Mouse (Mus musculus) heart, embryonic 11.5 days (tissue): Measurements from ENCODE around the gene Fkbp2. TPM values are rescaled to one million over a fixed set of nuclear protein-coding genes. Genes with fewer than 3 reads are reported as not detected.

Source experiments
- ATAC-seq: fragments of 200-750 bp; cut with Nextera tagmentation; replicated peaks from 2 replicates; pipeline ENCODE4 v1.8.0; 2017; ENCODE audit warnings: moderate library complexity; ENCODE audit not compliant: insufficient number of reproducible peaks, low FRiP score, low TSS enrichment
- H3K27ac ChIP-seq: fragments of 300-500 bp; sonication (generic); 2 replicates; pipeline ENCODE4 v1.5.1; 2014; ENCODE audit warnings: mild to moderate bottlenecking, low read depth, low read length
- H3K27me3 ChIP-seq: fragments of 300-500 bp; sonication (generic); 2 replicates; pipeline ENCODE4 v1.6.1; 2014; ENCODE audit warnings: mild to moderate bottlenecking, low read length, mixed read lengths; ENCODE audit not compliant: control insufficient read depth, insufficient read depth
- H3K36me3 ChIP-seq: fragments of 300-500 bp; sonication (generic); 2 replicates; pipeline ENCODE4 v1.6.1; 2014; ENCODE audit warnings: mild to moderate bottlenecking, low read length, moderate library complexity, mixed read lengths; ENCODE audit not compliant: control insufficient read depth, insufficient read depth
- H3K4me1 ChIP-seq: fragments of 300-500 bp; sonication (generic); 2 replicates; pipeline ENCODE4 v1.6.1; 2014; ENCODE audit warnings: low read length; ENCODE audit not compliant: control insufficient read depth, insufficient read depth
- H3K4me2 ChIP-seq: fragments of 300-500 bp; sonication (generic); 2 replicates; pipeline ENCODE4 v1.6.1; 2014; ENCODE audit warnings: mild to moderate bottlenecking, moderate library complexity
- H3K4me3 ChIP-seq: fragments of 300-500 bp; sonication (generic); 2 replicates; pipeline ENCODE4 v1.5.1; 2014; ENCODE audit warnings: low read depth, low read length
- H3K9ac ChIP-seq: fragments of 300-500 bp; sonication (generic); 2 replicates; pipeline ENCODE4 v1.6.1; 2014; ENCODE audit warnings: mild to moderate bottlenecking, low read depth, low read length, moderate library complexity
- H3K9me3 ChIP-seq: fragments of 300-500 bp; sonication (generic); replicated peaks from 2 replicates; pipeline ENCODE4 v1.6.1; 2016; ENCODE audit warnings: low read length; ENCODE audit not compliant: control insufficient read depth
- WGBS: fragments of 180-500 bp; shearing (Covaris S2); extraction: QIAGEN DNeasy Blood & Tissue Kit; methylation state at CpG from one replicate; pipeline ENCODE4 v1.1.7; 2014; ENCODE audit not compliant: insufficient replicate concordance; 5-methylcytosine and 5-hydroxymethylcytosine counted together
- polyA plus RNA-seq: library from polyadenylated mRNA; unstranded; fragments of >200 nt; fragmentation: Nextera tagmentation; extraction: Ambion mirVana; gene quantifications from 2 replicates; pipeline ENCODE4 v1.2.1, GENCODE M21; 2014

Fkbp2 gene
- polyA plus RNA-seq, 1 experiment from 2014 or later: 88.4 TPM

- WGBS: under 1% methylated on average over 20 of the region's 20 CpGs
- ATAC-seq: no peak
- Histone ChIP-seq H3K27ac (0 out of 2 replicates have a peak overlapping the region, but pooled peaks have one; percentile 3), H3K4me3 (peak overlapping the region; percentile 72), H3K9ac (peak overlapping the region; percentile 83), H3K9me3 (no peaks in the 10 kb centered on the region), H3K4me2 (peak overlapping the region; percentile 67), H3K4me1 (peaks cover 37% of the 10 kb centered on the region), H3K27me3 (no peaks in the 10 kb centered on the region), H3K36me3 (peaks cover 13% of the 10 kb centered on the region)
Observed at GRCm38 (mm10) chr19:6969291-6969664, 11.0 kb downstream of the Fkbp2 start.

GRCm38 (mm10) chr19:6968491-6969271 is 11.6 kb downstream of the Fkbp2 start:
- Histone ChIP-seq H3K4me3 (peak overlapping the region; percentile 72), H3K9me3 (no peaks in the 10 kb centered on the region), H3K4me2 (peak overlapping the region; percentile 67), H3K27me3 (no peaks in the 10 kb centered on the region), H3K27ac (no peak overlapping the region), H3K9ac (peak overlapping the region; percentile 83), H3K36me3 (peaks cover 16% of the 10 kb centered on the region), H3K4me1 (peaks cover 33% of the 10 kb centered on the region)
- no peak for ATAC-seq
- 12% methylated on average over 15 of the region's 15 CpGs for WGBS

GRCm38 (mm10) chr19:6956461-6956860 is 23.8 kb downstream of the Fkbp2 start:
- ATAC-seq: no peak
- Histone ChIP-seq H3K9me3 (no peaks in the 10 kb centered on the region), H3K4me2 (no peak overlapping the region), H3K27ac (no peak overlapping the region), H3K27me3 (no peaks in the 10 kb centered on the region), H3K36me3 (peaks cover 20% of the 10 kb centered on the region), H3K9ac (no peak overlapping the region), H3K4me3 (no peak overlapping the region), H3K4me1 (peaks cover 26% of the 10 kb centered on the region)
- 78% methylated on average over 10 of the region's 10 CpGs for WGBS

GRCm38 (mm10) chr19:6955424-6955823 is 24.9 kb downstream of the Fkbp2 start:
- 0 out of 2 replicates have a peak overlapping the region, but pooled peaks have one; percentile 30 for H3K9ac ChIP-seq
- H3K27me3 ChIP-seq: no peaks in the 10 kb centered on the region
- no peak overlapping the region; the same call in 1 of the 2 replicates for H3K4me2 ChIP-seq
- H3K9me3 ChIP-seq: no peaks in the 10 kb centered on the region
- H3K36me3 ChIP-seq: peaks cover 20% of the 10 kb centered on the region
- no peak overlapping the region for H3K4me3 ChIP-seq
- 50% methylated on average over 7 of the region's 7 CpGs for WGBS
- H3K4me1 ChIP-seq: peaks cover 26% of the 10 kb centered on the region
- no peak for ATAC-seq
- no peak overlapping the region for H3K27ac ChIP-seq

GRCm38 (mm10) chr19:6954046-6954445 is 26.3 kb downstream of the Fkbp2 start:
- Histone ChIP-seq H3K4me1 (peaks cover 32% of the 10 kb centered on the region), H3K9me3 (no peaks in the 10 kb centered on the region), H3K4me2 (no peak overlapping the region), H3K27me3 (no peaks in the 10 kb centered on the region), H3K9ac (no peak overlapping the region), H3K4me3 (no peak overlapping the region), H3K36me3 (peaks cover 20% of the 10 kb centered on the region), H3K27ac (no peak overlapping the region)
- ATAC-seq: no peak
- WGBS: 61% methylated on average over 9 of the region's 9 CpGs

- ATAC-seq: no peak
- WGBS: 2% methylated on average over 3 of the region's 3 CpGs
- Histone ChIP-seq H3K27ac (peak overlapping the region; percentile 96), H3K4me1 (peaks cover 32% of the 10 kb centered on the region), H3K9ac (peak overlapping the region; percentile 83), H3K4me2 (peak overlapping the region; percentile 94), H3K4me3 (peak overlapping the region; percentile 70), H3K9me3 (no peaks in the 10 kb centered on the region), H3K27me3 (no peaks in the 10 kb centered on the region), H3K36me3 (peaks cover 11% of the 10 kb centered on the region)
Observed at GRCm38 (mm10) chr19:6952712-6953037, 27.6 kb downstream of the Fkbp2 start.

GRCm38 (mm10) chr19:6951994-6952711 is 28.1 kb downstream of the Fkbp2 start:
- peak overlapping the region; percentile 83 for H3K9ac ChIP-seq
- peak overlapping the region; percentile 96 for H3K27ac ChIP-seq
- ATAC-seq: peak; percentile 37
- under 1% methylated on average over 31 of the region's 31 CpGs for WGBS
- peak overlapping the region; percentile 94 for H3K4me2 ChIP-seq
- H3K9me3 ChIP-seq: no peaks in the 10 kb centered on the region
- H3K4me1 ChIP-seq: peaks cover 32% of the 10 kb centered on the region
- H3K4me3 ChIP-seq: peak overlapping the region; percentile 70
- no peaks in the 10 kb centered on the region for H3K27me3 ChIP-seq
- H3K36me3 ChIP-seq: peaks cover 11% of the 10 kb centered on the region

GRCm38 (mm10) chr19:6951381-6951968 is 28.8 kb downstream of the Fkbp2 start:
- Histone ChIP-seq H3K9ac (peak overlapping the region; percentile 83), H3K4me1 (peaks cover 32% of the 10 kb centered on the region), H3K36me3 (peaks cover 7% of the 10 kb centered on the region), H3K27me3 (no peaks in the 10 kb centered on the region), H3K27ac (peak overlapping the region; percentile 96), H3K4me2 (peak overlapping the region; percentile 94), H3K4me3 (peak overlapping the region; percentile 70), H3K9me3 (no peaks in the 10 kb centered on the region)
- 0% methylated on average over 35 of the region's 35 CpGs for WGBS
- peak; percentile 70 for ATAC-seq
